12 mouse cellular contexts compared by ENCODE assay signal in the genomic region with DNA sequence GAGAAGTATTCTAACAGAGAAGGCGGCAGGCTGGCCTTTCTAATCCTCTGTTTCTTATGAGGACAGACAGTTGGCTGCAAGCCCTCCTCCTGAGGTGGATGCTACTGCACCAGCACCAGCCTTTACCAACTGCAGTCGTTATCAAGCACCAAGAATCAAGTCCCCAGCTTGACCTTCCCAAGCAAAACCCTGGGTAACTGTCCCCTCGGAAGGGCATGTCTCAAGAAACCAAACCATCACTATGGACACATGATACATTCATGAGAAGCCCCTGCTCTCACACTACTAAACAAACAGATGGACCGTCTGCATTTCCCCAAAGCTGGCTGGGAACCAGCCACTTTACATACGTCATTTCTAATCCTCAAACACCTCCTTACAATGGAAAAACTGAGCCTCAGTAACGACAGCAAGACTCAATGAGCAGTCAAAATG.
A peak's percentile ranks its signal among the peaks of the same experiment; 100 is the strongest.
DNase-seq lines count a peak whose midpoint lies in the region; ATAC-seq and TF ChIP-seq lines count a peak whose summit lies in the region.
"Had no signal": no experiment of that assay in that cellular context is flagged by ENCODE, and none has a peak within 500 bp of the region (broad histone marks: within the 10 kb centered on the region; RNA-seq: fewer than 3 reads in every experiment).

No protein-coding gene starts in this region.

- no peaks in the 10 kb centered on the region for H3K36me3 ChIP-seq in hindbrain, postnatal 0 days (ENCODE audit: insufficient read depth, low read length)
- H3K36me3 ChIP-seq in hindbrain, embryonic 13.5 days, result no peaks in the 10 kb centered on the region
- no peaks in the 10 kb centered on the region for H3K36me3 ChIP-seq in midbrain, embryonic 13.5 days
- no peaks in the 10 kb centered on the region for H3K36me3 ChIP-seq in midbrain, embryonic 10.5 days
- H3K36me3 ChIP-seq in small intestine, adult 2 months (ENCODE audit: control insufficient read depth, insufficient read depth, low read length), result no peaks in the 10 kb centered on the region
- H3K36me3 ChIP-seq: liver, embryonic 13.5 days had no signal

- peak; percentile 47 to 60 for DNase-seq in cerebellum, adult 18-20 months
- no peak for DNase-seq in cerebellum, adult 11 months
- peak; percentile 68 for DNase-seq in hindbrain, postnatal 0 days (ENCODE audit: low spot score)
- no peak for DNase-seq in midbrain, embryonic 10.5 days (ENCODE audit: low spot score)
- no peak for DNase-seq in adrenal gland, postnatal 25 days
- DNase-seq: gastrocnemius, postnatal 14 days; liver, embryonic 13.5 days had no signal

- WGBS in hindbrain, postnatal 0 days, result 23% methylated on average over 6 of the region's 6 CpGs
- 57% methylated on average over 6 of the region's 6 CpGs for WGBS in hindbrain, embryonic 13.5 days
- WGBS in midbrain, embryonic 13.5 days, result 45% methylated on average over 6 of the region's 6 CpGs
- WGBS in midbrain, embryonic 10.5 days, result 62% methylated on average over 6 of the region's 6 CpGs
- 84% methylated on average over 6 of the region's 6 CpGs for WGBS in small intestine, adult 2 months

- no peaks in the 10 kb centered on the region for H3K9me3 ChIP-seq in hindbrain, postnatal 0 days (ENCODE audit: low read length)
- no peaks in the 10 kb centered on the region for H3K9me3 ChIP-seq in hindbrain, embryonic 13.5 days
- H3K9me3 ChIP-seq in midbrain, embryonic 13.5 days, result no peaks in the 10 kb centered on the region
- no peaks in the 10 kb centered on the region for H3K9me3 ChIP-seq in midbrain, embryonic 10.5 days (replicated peaks)
- H3K9me3 ChIP-seq: G1E; liver, embryonic 13.5 days had no signal

- peaks cover 16% of the 10 kb centered on the region for H3K4me1 ChIP-seq in hindbrain, postnatal 0 days (ENCODE audit: insufficient read depth, low read length)
- H3K4me1 ChIP-seq in hindbrain, embryonic 13.5 days (replicated peaks), result peaks cover 32% of the 10 kb centered on the region
- peaks cover 17% of the 10 kb centered on the region for H3K4me1 ChIP-seq in midbrain, embryonic 13.5 days (replicated peaks)
- H3K4me1 ChIP-seq in midbrain, embryonic 10.5 days, result peaks cover 17% of the 10 kb centered on the region
- no peaks in the 10 kb centered on the region for H3K4me1 ChIP-seq in small intestine, adult 2 months (ENCODE audit: control insufficient read depth, insufficient read depth, insufficient read length, low read length)

- no peak overlapping the region for H3K9ac ChIP-seq in hindbrain, postnatal 0 days (replicated peaks; ENCODE audit: low read length)
- no peak overlapping the region for H3K9ac ChIP-seq in hindbrain, embryonic 13.5 days
- H3K9ac ChIP-seq in midbrain, embryonic 13.5 days (replicated peaks), result no peak overlapping the region
- H3K9ac ChIP-seq: liver, embryonic 13.5 days had no signal

- H3K4me2 ChIP-seq in hindbrain, postnatal 0 days (ENCODE audit: low read depth, low read length), result no peak overlapping the region
- no peak overlapping the region for H3K4me2 ChIP-seq in hindbrain, embryonic 13.5 days
- no peak overlapping the region for H3K4me2 ChIP-seq in midbrain, embryonic 13.5 days (replicated peaks)
- H3K4me2 ChIP-seq: liver, embryonic 13.5 days had no signal

- TF ChIP-seq CTCF in hindbrain, postnatal 0 days (IDR thresholded peaks at IDR 0.05; ENCODE audit: low read depth), result no peak
- no peak for TF ChIP-seq CTCF in small intestine, adult 2 months (IDR thresholded peaks at IDR 0.05; ENCODE audit: extremely low read depth, insufficient read length, insufficient replicate concordance, low read depth, low read length)

- TF ChIP-seq POLR2A in small intestine, adult 2 months (IDR thresholded peaks at IDR 0.05; ENCODE audit: low read depth, low read length), result no peak

- no peaks in the 10 kb centered on the region for H3K27me3 ChIP-seq in hindbrain, postnatal 0 days (ENCODE audit: insufficient read depth, low read length)
- no peaks in the 10 kb centered on the region for H3K27me3 ChIP-seq in hindbrain, embryonic 13.5 days
- no peaks in the 10 kb centered on the region for H3K27me3 ChIP-seq in midbrain, embryonic 13.5 days
- no peaks in the 10 kb centered on the region for H3K27me3 ChIP-seq in midbrain, embryonic 10.5 days (ENCODE audit: low read depth, poor library complexity, severe bottlenecking)
- no peaks in the 10 kb centered on the region for H3K27me3 ChIP-seq in small intestine, adult 2 months (ENCODE audit: control insufficient read depth, insufficient read depth, low read length)
- H3K27me3 ChIP-seq: liver, embryonic 13.5 days had no signal

- ATAC-seq in hindbrain, postnatal 0 days, result peak; percentile 57
- ATAC-seq in hindbrain, embryonic 13.5 days (ENCODE audit: low FRiP score), result no peak
- ATAC-seq in midbrain, embryonic 13.5 days, result no peak
- ATAC-seq: intestine, postnatal 0 days had no signal

- no peak overlapping the region for H3K4me3 ChIP-seq in hindbrain, postnatal 0 days (ENCODE audit: low read length)
- no peak overlapping the region for H3K4me3 ChIP-seq in hindbrain, embryonic 13.5 days
- H3K4me3 ChIP-seq in midbrain, embryonic 13.5 days (replicated peaks), result no peak overlapping the region
- no peak overlapping the region for H3K4me3 ChIP-seq in midbrain, embryonic 10.5 days
- no peak overlapping the region for H3K4me3 ChIP-seq in small intestine, adult 2 months (ENCODE audit: low read depth, low read length)
- H3K4me3 ChIP-seq: liver, embryonic 13.5 days had no signal

- H3K27ac ChIP-seq in hindbrain, postnatal 0 days, result peak overlapping the region; percentile 68
- no peak overlapping the region for H3K27ac ChIP-seq in hindbrain, embryonic 13.5 days
- H3K27ac ChIP-seq in midbrain, embryonic 13.5 days, result peak overlapping the region; percentile 44; the same call in 1 of the 2 replicates
- H3K27ac ChIP-seq in midbrain, embryonic 10.5 days (replicated peaks), result no peak overlapping the region
- H3K27ac ChIP-seq in small intestine, adult 2 months (ENCODE audit: insufficient read depth, low read depth, low read length), result peak overlapping the region; percentile 20
- H3K27ac ChIP-seq: liver, embryonic 13.5 days had no signal

Comparison
In these comparisons a context has a peak if more than half of its experiments do, and no peak if none do; other contexts are left out.
1. DNase-seq: peak in cerebellum, adult 18-20 months (2 of 2) and hindbrain, postnatal 0 days (single experiment); none in cerebellum, adult 11 months (single experiment), midbrain, embryonic 10.5 days (single experiment) and adrenal gland, postnatal 25 days (single experiment).
2. H3K27ac ChIP-seq: peak in hindbrain, postnatal 0 days (single experiment), midbrain, embryonic 13.5 days (single experiment) and small intestine, adult 2 months (single experiment); none in hindbrain, embryonic 13.5 days (single experiment) and midbrain, embryonic 10.5 days (single experiment).